Mouse (Mus musculus): Measurements from ENCODE around the gene Phactr3.

- no peak for TF ChIP-seq CTCF (IDR thresholded peaks at IDR 0.05; ENCODE audit: low read depth)
- TF ChIP-seq EP300 (IDR thresholded peaks at IDR 0.05; ENCODE audit: low read depth) = no peak
These were observed 47.2 kb downstream of the Phactr3 start for GRCm38 (mm10) chr2:178165943-178166342.

Measured in liver, embryonic 14.5 days (tissue).